34 mouse cellular contexts compared by ENCODE assay signal in the genomic region with DNA sequence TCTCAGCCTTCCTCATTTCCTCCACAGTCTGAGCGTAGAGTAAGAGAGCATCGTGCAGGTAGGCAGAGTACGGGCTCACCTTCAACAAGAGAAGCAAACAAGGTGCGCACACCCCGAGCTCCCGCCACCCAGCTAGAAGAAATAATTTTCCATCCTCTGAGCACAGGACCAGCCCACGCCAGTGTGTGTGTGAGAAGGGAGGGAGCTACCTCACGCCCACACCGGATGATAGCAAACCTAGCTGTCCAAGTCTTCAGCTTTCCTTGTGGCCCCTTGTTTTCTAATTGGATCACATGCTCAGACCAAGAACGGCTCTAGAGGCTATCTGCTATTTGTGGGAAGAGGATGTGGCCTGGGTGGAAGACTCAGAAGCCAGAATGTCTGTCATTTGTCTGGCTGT. TPM values are rescaled to one million over a fixed set of nuclear protein-coding genes. Genes with fewer than 3 reads are reported as not detected.
DNase-seq lines count a peak whose midpoint lies in the region; ATAC-seq lines count a peak whose summit lies in the region.
"Had no signal": no experiment of that assay in that cellular context is flagged by ENCODE, and none has a peak within 500 bp of the region (broad histone marks: within the 10 kb centered on the region; RNA-seq: fewer than 3 reads in every experiment).

No protein-coding gene starts in this region.

- intact Hi-C loops in left cerebral cortex, postnatal 25 days (cut with DNase I), result no loop called here

- 90% methylated on average over 10 of the region's 10 CpGs for WGBS in forebrain, embryonic 11.5 days

- no peaks in the 10 kb centered on the region for H3K27me3 ChIP-seq in forebrain, embryonic 11.5 days (ENCODE audit: control insufficient read depth, insufficient read depth, low read length)
- H3K27me3 ChIP-seq: heart, embryonic 12.5 days; kidney, embryonic 15.5 days; lung, embryonic 15.5 days; neural tube, embryonic 15.5 days had no signal

- ATAC-seq in frontal cortex, adult (ENCODE audit: low TSS enrichment), result peak; percentile 74
- ATAC-seq in forebrain, embryonic 11.5 days (replicated peaks; ENCODE audit: low FRiP score), result no peak
- ATAC-seq: forebrain, postnatal 0 days; hindbrain, embryonic 16.5 days had no signal

- H3K4me1 ChIP-seq in forebrain, embryonic 11.5 days (replicated peaks; ENCODE audit: control insufficient read depth, insufficient read depth, low read length), result no peaks in the 10 kb centered on the region
- H3K4me1 ChIP-seq: forebrain, embryonic 10.5 days; limb, embryonic 12.5 days; neural tube, embryonic 15.5 days had no signal

- no peaks in the 10 kb centered on the region for H3K36me3 ChIP-seq in forebrain, embryonic 11.5 days (ENCODE audit: control insufficient read depth, insufficient read depth, low read length)
- H3K36me3 ChIP-seq: forebrain, embryonic 10.5 days; heart, embryonic 12.5 days; hindbrain, embryonic 10.5 days; kidney, embryonic 15.5 days; limb, embryonic 12.5 days; lung, embryonic 15.5 days; midbrain, embryonic 10.5 days; neural tube, embryonic 15.5 days had no signal

- no peaks in the 10 kb centered on the region for H3K9me3 ChIP-seq in forebrain, embryonic 11.5 days (ENCODE audit: control insufficient read depth, low read length)
- H3K9me3 ChIP-seq: forebrain, embryonic 10.5 days; heart, embryonic 12.5 days; hindbrain, embryonic 10.5 days; kidney, embryonic 15.5 days; limb, embryonic 12.5 days; lung, embryonic 15.5 days; midbrain, embryonic 10.5 days; neural tube, embryonic 15.5 days had no signal

- no peak overlapping the region for H3K9ac ChIP-seq in forebrain, embryonic 11.5 days (ENCODE audit: low read length)
- H3K9ac ChIP-seq: forebrain, postnatal 0 days; heart, embryonic 12.5 days; kidney, embryonic 15.5 days; limb, embryonic 12.5 days; liver, embryonic 14.5 days; lung, embryonic 15.5 days; neural tube, embryonic 15.5 days had no signal

- DNase-seq in frontal cortex, postnatal 10 days (ENCODE audit: low spot score in 2 of 2), result no peak
- DNase-seq in left cerebral cortex, postnatal 25 days (ENCODE audit: low spot score in 2 of 2), result peak; percentile 31 to 71
- DNase-seq in left cerebral cortex, adult 11 months (ENCODE audit: low spot score), result no peak
- DNase-seq in right cerebral cortex, adult 2 months (ENCODE audit: low spot score in 2 of 2), result peak; percentile 48
- no peak for DNase-seq in right cerebral cortex, postnatal 4 days
- DNase-seq in forebrain, embryonic 11.5 days (ENCODE audit: low spot score), result no peak
- DNase-seq: adrenal gland, postnatal 25 days; cerebellum, adult 11 months; cerebellum, adult 9-11 months; forebrain, postnatal 0 days; heart, postnatal 10 days; kidney, adult 11 months; kidney, postnatal 36 days; layer of hippocampus, postnatal 36 days; lung, postnatal 36 days; right cerebral cortex, postnatal 25 days; thymus, postnatal 4 days had no signal

- no peak overlapping the region for H3K4me2 ChIP-seq in forebrain, embryonic 11.5 days (ENCODE audit: low read depth, low read length, severe bottlenecking)
- H3K4me2 ChIP-seq: heart, embryonic 12.5 days; kidney, embryonic 15.5 days; limb, embryonic 12.5 days; lung, embryonic 15.5 days; neural tube, embryonic 15.5 days had no signal

- H3K4me3 ChIP-seq in forebrain, embryonic 11.5 days (ENCODE audit: low read depth, low read length), result no peak overlapping the region
- H3K4me3 ChIP-seq: forebrain, embryonic 10.5 days; heart, embryonic 12.5 days; hindbrain, embryonic 10.5 days; kidney, embryonic 15.5 days; limb, embryonic 12.5 days; lung, embryonic 15.5 days; midbrain, embryonic 10.5 days; neural tube, embryonic 15.5 days had no signal

- no peak overlapping the region for H3K27ac ChIP-seq in forebrain, embryonic 11.5 days (ENCODE audit: low read depth, low read length)
- H3K27ac ChIP-seq: forebrain, embryonic 10.5 days; hindbrain, embryonic 10.5 days; kidney, embryonic 15.5 days; limb, embryonic 12.5 days; liver, embryonic 14.5 days; lung, embryonic 15.5 days; midbrain, embryonic 10.5 days; neural tube, embryonic 15.5 days had no signal

RNA-seq across cellular contexts. Expression of a gene that starts 10.0 kb away (rescaled TPM):
- 1 to 10 TPM; 2.8 to 3.2 TPM for total RNA-seq in left cerebral cortex, postnatal 25 days (2021)
- not detected in 2 replicates for polyA plus RNA-seq in forebrain, embryonic 11.5 days (2014; fragmentation: Nextera tagmentation; extraction: Ambion mirVana)
- total RNA-seq: adrenal gland, postnatal 25 days; granulocyte monocyte progenitor cell, adult 5-6 weeks had no signal
- polyA plus RNA-seq: embryonic facial prominence, embryonic 11.5 days; forebrain, embryonic 10.5 days; hindbrain, embryonic 10.5 days; limb, embryonic 12.5 days; midbrain, embryonic 10.5 days had no signal

RNA-seq across cellular contexts. Expression of a gene that starts 20.7 kb away (rescaled TPM):
- 10 to 100 TPM; 42.9 to 47.9 TPM for total RNA-seq in left cerebral cortex, postnatal 25 days (2021)
- polyA plus RNA-seq in forebrain, embryonic 11.5 days (2014; fragmentation: Nextera tagmentation; extraction: Ambion mirVana), result 19.7 and 20.9 TPM in 2 replicates

RNA-seq across cellular contexts. Expression of a gene that starts 50.5 kb away (rescaled TPM):
- not detected for total RNA-seq in left cerebral cortex, postnatal 25 days (2021)
- not detected in 2 replicates for polyA plus RNA-seq in forebrain, embryonic 11.5 days (2014; fragmentation: Nextera tagmentation; extraction: Ambion mirVana)
- total RNA-seq: ES-E14; forebrain, postnatal 0 days; gastrocnemius, adult 8-10 months; granulocyte monocyte progenitor cell, adult 5-6 weeks; layer of hippocampus, postnatal 36 days had no signal
- polyA plus RNA-seq: cortical plate, adult 2 months; embryonic facial prominence, embryonic 11.5 days; forebrain, embryonic 10.5 days; heart, embryonic 12.5 days; hindbrain, embryonic 10.5 days; hindbrain, embryonic 16.5 days; kidney, embryonic 15.5 days; limb, embryonic 12.5 days; lung, embryonic 15.5 days; midbrain, embryonic 10.5 days; neural tube, embryonic 15.5 days; spleen, adult 2 months had no signal

Comparison
In these comparisons a context has a peak if more than half of its experiments do, and no peak if none do; other contexts are left out.
1. DNase-seq: peak in left cerebral cortex, postnatal 25 days (2 of 2) and right cerebral cortex, adult 2 months (2 of 2); none in frontal cortex, postnatal 10 days (0 of 2), left cerebral cortex, adult 11 months (single experiment), right cerebral cortex, postnatal 4 days (single experiment) and forebrain, embryonic 11.5 days (single experiment).